In the genomic region with DNA sequence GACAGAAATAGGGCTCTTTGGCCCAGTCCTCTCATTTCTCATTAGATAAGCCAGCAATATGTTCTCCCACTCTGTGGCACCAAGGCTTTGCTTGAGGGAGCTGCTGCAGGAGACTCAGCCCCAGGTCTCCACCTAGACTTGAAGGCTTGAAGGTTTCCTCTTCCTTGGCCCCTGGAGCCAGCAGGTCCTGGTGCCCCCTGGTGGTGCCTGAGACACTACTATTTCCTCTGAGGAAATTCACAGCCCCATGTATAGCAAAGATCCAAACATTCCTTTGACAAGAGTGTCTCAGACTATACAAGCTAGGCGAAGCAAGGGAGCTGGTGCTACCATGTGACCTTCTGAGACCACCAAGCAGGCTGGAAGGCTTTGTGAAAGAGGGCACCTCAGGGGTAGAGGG, we compare ENCODE assay signal across 9 mouse cellular contexts. TPM values are rescaled to one million over a fixed set of nuclear protein-coding genes. Genes with fewer than 3 reads are reported as not detected.
A peak's percentile ranks its signal among the peaks of the same experiment; 100 is the strongest.
DNase-seq lines count a peak whose midpoint lies in the region; ATAC-seq and TF ChIP-seq lines count a peak whose summit lies in the region.
"Had no signal": no experiment of that assay in that cellular context is flagged by ENCODE, and none has a peak within 500 bp of the region (broad histone marks: within the 10 kb centered on the region; RNA-seq: fewer than 3 reads in every experiment).

No protein-coding gene starts in this region.

- no peak for ATAC-seq in hindbrain, postnatal 0 days
- ATAC-seq in hindbrain, embryonic 14.5 days (ENCODE audit: low FRiP score): no peak
- no peak for ATAC-seq in neural tube, embryonic 11.5 days (ENCODE audit: insufficient read depth, low FRiP score, low TSS enrichment)
- no peak for ATAC-seq in erythroid progenitor cell, adult 5-6 weeks (replicated peaks; ENCODE audit: low FRiP score, poor library complexity, severe bottlenecking)

- no peaks in the 10 kb centered on the region for H3K4me1 ChIP-seq in hindbrain, postnatal 0 days (ENCODE audit: insufficient read depth, low read length)
- 0 out of 2 replicates have a peak, but pooled peaks cover 3% of the 10 kb centered on the region for H3K4me1 ChIP-seq in hindbrain, embryonic 14.5 days (replicated peaks; ENCODE audit: control insufficient read depth, insufficient read depth, low read length)
- H3K4me1 ChIP-seq in ES-Bruce4 (ENCODE audit: control insufficient read depth, insufficient read depth, low read length): no peaks in the 10 kb centered on the region
- H3K4me1 ChIP-seq in neural tube, embryonic 11.5 days (ENCODE audit: control insufficient read depth, insufficient read depth, low read length): peaks cover 4% of the 10 kb centered on the region; the same call in 1 of the 2 replicates

- peak; percentile 56 for DNase-seq in hindbrain, postnatal 0 days (ENCODE audit: low spot score)
- DNase-seq in hindbrain, embryonic 14.5 days (ENCODE audit: low spot score): no peak
- DNase-seq in adrenal gland, postnatal 25 days: peak; percentile 61
- peak; percentile 28 to 30 for DNase-seq in gastrocnemius, postnatal 36 days
- DNase-seq in left cerebral cortex, postnatal 4 days: peak; percentile 45
- DNase-seq in neural tube, embryonic 11.5 days (ENCODE audit: low spot score): peak; percentile 72

- no peak overlapping the region for H3K9ac ChIP-seq in hindbrain, postnatal 0 days (replicated peaks; ENCODE audit: low read length)
- H3K9ac ChIP-seq in hindbrain, embryonic 14.5 days: no peak overlapping the region
- no peak overlapping the region for H3K9ac ChIP-seq in ES-Bruce4 (ENCODE audit: low read depth, poor library complexity, severe bottlenecking)
- H3K9ac ChIP-seq in neural tube, embryonic 11.5 days (ENCODE audit: low read length): no peak overlapping the region

- no peak for TF ChIP-seq EP300 in ES-Bruce4 (IDR thresholded peaks at IDR 0.05; ENCODE audit: insufficient read depth, low read depth, low read length)

- H3K27me3 ChIP-seq in hindbrain, postnatal 0 days (ENCODE audit: insufficient read depth, low read length): no peaks in the 10 kb centered on the region; the same call in 1 of the 2 replicates
- peaks cover 15% of the 10 kb centered on the region for H3K27me3 ChIP-seq in hindbrain, embryonic 14.5 days (ENCODE audit: control insufficient read depth, insufficient read depth, low read length)
- no peaks in the 10 kb centered on the region; the same call in 1 of the 2 replicates for H3K27me3 ChIP-seq in ES-Bruce4 (ENCODE audit: control insufficient read depth, insufficient read depth, low read length, poor library complexity, severe bottlenecking)
- H3K27me3 ChIP-seq in neural tube, embryonic 11.5 days (ENCODE audit: control insufficient read depth, insufficient read depth, low read length): peaks cover 2% of the 10 kb centered on the region; the same call in 1 of the 2 replicates

- WGBS in hindbrain, postnatal 0 days: 33% methylated on average over 1 of the region's 1 CpGs
- WGBS in hindbrain, embryonic 14.5 days: 25% methylated on average over 1 of the region's 1 CpGs
- 26% methylated on average over 1 of the region's 1 CpGs for WGBS in neural tube, embryonic 11.5 days

- H3K4me2 ChIP-seq in hindbrain, postnatal 0 days (ENCODE audit: low read depth, low read length): no peak overlapping the region
- H3K4me2 ChIP-seq in hindbrain, embryonic 14.5 days (replicated peaks): no peak overlapping the region
- H3K4me2 ChIP-seq in neural tube, embryonic 11.5 days (ENCODE audit: low read depth): no peak overlapping the region
- H3K4me2 ChIP-seq: limb, embryonic 13.5 days had no signal

- intact Hi-C loops in gastrocnemius, postnatal 36 days (cut with DNase I): loop anchor here (5.0 kb wide), 1 partner anchor 206 kb away; no protein-coding TSS in a partner anchor
- intact Hi-C loops in left cerebral cortex, postnatal 4 days (cut with DNase I): loop anchor here (5.0 kb wide), 1 partner anchor 206 kb away; no protein-coding TSS in a partner anchor

- H3K9me3 ChIP-seq in hindbrain, postnatal 0 days (ENCODE audit: low read length): no peaks in the 10 kb centered on the region
- no peaks in the 10 kb centered on the region for H3K9me3 ChIP-seq in hindbrain, embryonic 14.5 days (ENCODE audit: control insufficient read depth, low read length)
- no peaks in the 10 kb centered on the region for H3K9me3 ChIP-seq in ES-Bruce4 (replicated peaks; ENCODE audit: control insufficient read depth, insufficient read depth, low read length, poor library complexity, severe bottlenecking)
- H3K9me3 ChIP-seq in neural tube, embryonic 11.5 days (ENCODE audit: control insufficient read depth, low read length): no peaks in the 10 kb centered on the region
- H3K9me3 ChIP-seq: limb, embryonic 13.5 days had no signal

- H3K27ac ChIP-seq in hindbrain, postnatal 0 days: no peak overlapping the region
- H3K27ac ChIP-seq in hindbrain, embryonic 14.5 days: no peak overlapping the region
- H3K27ac ChIP-seq in ES-Bruce4 (ENCODE audit: insufficient read depth, low read length): no peak overlapping the region
- H3K27ac ChIP-seq in neural tube, embryonic 11.5 days (ENCODE audit: low read depth, low read length): no peak overlapping the region
- H3K27ac ChIP-seq: limb, embryonic 13.5 days had no signal

- peak; percentile 68 for TF ChIP-seq CTCF in hindbrain, postnatal 0 days (IDR thresholded peaks at IDR 0.05; ENCODE audit: low read depth)
- peak; percentile 82 for TF ChIP-seq CTCF in ES-Bruce4 (IDR thresholded peaks at IDR 0.05; ENCODE audit: low read depth, low read length)

- no peak overlapping the region for H3K4me3 ChIP-seq in hindbrain, postnatal 0 days (ENCODE audit: low read length)
- H3K4me3 ChIP-seq in hindbrain, embryonic 14.5 days (replicated peaks; ENCODE audit: low read length): no peak overlapping the region
- H3K4me3 ChIP-seq in ES-Bruce4 (ENCODE audit: low read depth, low read length): no peak overlapping the region
- no peak overlapping the region for H3K4me3 ChIP-seq in neural tube, embryonic 11.5 days (ENCODE audit: low read depth, low read length)
- H3K4me3 ChIP-seq: limb, embryonic 13.5 days had no signal

- TF ChIP-seq POLR2A in ES-Bruce4 (IDR thresholded peaks at IDR 0.05; ENCODE audit: insufficient read depth, low read length): no peak

- no peaks in the 10 kb centered on the region for H3K36me3 ChIP-seq in hindbrain, postnatal 0 days (ENCODE audit: insufficient read depth, low read length)
- H3K36me3 ChIP-seq in hindbrain, embryonic 14.5 days (replicated peaks; ENCODE audit: control insufficient read depth, insufficient read depth): no peaks in the 10 kb centered on the region
- no peaks in the 10 kb centered on the region for H3K36me3 ChIP-seq in ES-Bruce4 (ENCODE audit: control insufficient read depth, insufficient read depth, low read length, poor library complexity, severe bottlenecking)
- no peaks in the 10 kb centered on the region for H3K36me3 ChIP-seq in neural tube, embryonic 11.5 days (ENCODE audit: control insufficient read depth, insufficient read depth, low read length)
- H3K36me3 ChIP-seq: limb, embryonic 13.5 days had no signal

RNA-seq across cellular contexts. Expression of a gene that starts 22.2 kb away (rescaled TPM):
- 263 and 267 TPM in 2 replicates for total RNA-seq in hindbrain, postnatal 0 days (2014; rRNA removed)
- 277 and 295 TPM in 2 replicates for polyA plus RNA-seq in hindbrain, postnatal 0 days (2015; fragmentation: Nextera tagmentation; extraction: Ambion mirVana)
- polyA plus RNA-seq in hindbrain, embryonic 14.5 days (2014; fragmentation: Nextera tagmentation; extraction: Ambion mirVana): 262 and 267 TPM in 2 replicates
- 67.1 and 68.0 TPM in 2 replicates for polyA plus RNA-seq in ES-Bruce4 (2011; ENCODE audit: insufficient read depth, insufficient read length, low read depth, missing spikeins)
- total RNA-seq in adrenal gland, postnatal 25 days (2021): 67.9 and 76.2 TPM in 2 replicates
- 10 to 100 TPM; 78.4 to 92.3 TPM for total RNA-seq in gastrocnemius, postnatal 36 days (2021)
- total RNA-seq in left cerebral cortex, postnatal 4 days (2021): 100 to 1,000 TPM; 257 to 277 TPM
- 130 and 135 TPM in 2 replicates for polyA plus RNA-seq in neural tube, embryonic 11.5 days (2014; fragmentation: Nextera tagmentation; extraction: Ambion mirVana)
- total RNA-seq in erythroid progenitor cell, adult 5-6 weeks (2015; ENCODE audit: low replicate concordance): 19.1 and 24.3 TPM in 2 replicates
- 0.61 and 5.5 TPM in 2 replicates for total RNA-seq in erythroid progenitor cell, adult 5-6 weeks (2017; ENCODE audit: low replicate concordance)

RNA-seq across cellular contexts. Expression of a gene that starts 31.1 kb away (rescaled TPM):
- 119 and 156 TPM in 2 replicates for total RNA-seq in hindbrain, postnatal 0 days (2014; rRNA removed)
- 101 and 105 TPM in 2 replicates for polyA plus RNA-seq in hindbrain, postnatal 0 days (2015; fragmentation: Nextera tagmentation; extraction: Ambion mirVana)
- polyA plus RNA-seq in hindbrain, embryonic 14.5 days (2014; fragmentation: Nextera tagmentation; extraction: Ambion mirVana): 87.8 and 94.0 TPM in 2 replicates
- 130 and 132 TPM in 2 replicates for polyA plus RNA-seq in ES-Bruce4 (2011; ENCODE audit: insufficient read depth, insufficient read length, low read depth, missing spikeins)
- total RNA-seq in adrenal gland, postnatal 25 days (2021): 83.6 and 102 TPM in 2 replicates
- total RNA-seq in gastrocnemius, postnatal 36 days (2021): 10 to 100 TPM; 43.5 to 46.1 TPM
- total RNA-seq in left cerebral cortex, postnatal 4 days (2021): 100 to 1,000 TPM; 140 to 143 TPM
- polyA plus RNA-seq in neural tube, embryonic 11.5 days (2014; fragmentation: Nextera tagmentation; extraction: Ambion mirVana): 73.5 and 76.8 TPM in 2 replicates
- total RNA-seq in erythroid progenitor cell, adult 5-6 weeks (2015; ENCODE audit: low replicate concordance): 20.9 and 22.6 TPM in 2 replicates
- 10.1 and 21.9 TPM in 2 replicates for total RNA-seq in erythroid progenitor cell, adult 5-6 weeks (2017; ENCODE audit: low replicate concordance)
